Mouse (Mus musculus) lung, embryonic 16.5 days (tissue): ENCODE data around the gene Smco2. TPM values are rescaled to one million over a fixed set of nuclear protein-coding genes. Genes with fewer than 3 reads are reported as not detected.

Experiments
- ATAC-seq: fragments of 200-750 bp; cut with Nextera tagmentation; 2 replicates; pipeline ENCODE4 v1.8.0; 2017; ENCODE audit warnings: low read depth, mild to moderate bottlenecking, moderate library complexity
- H3K27ac ChIP-seq: fragments of 300-500 bp; sonication (generic); 2 replicates; pipeline ENCODE4 v1.5.1; 2014; ENCODE audit warnings: mild to moderate bottlenecking, control low read depth, low read length
- H3K27me3 ChIP-seq: fragments of 300-500 bp; sonication (generic); 2 replicates; pipeline ENCODE4 v1.6.1; 2014; ENCODE audit warnings: low read depth, low read length, mixed read lengths; ENCODE audit not compliant: control insufficient read depth, insufficient read depth
- H3K36me3 ChIP-seq: fragments of 300-500 bp; sonication (generic); 2 replicates; pipeline ENCODE4 v1.6.1; 2014; ENCODE audit warnings: low read length; ENCODE audit not compliant: control insufficient read depth, insufficient read depth
- H3K4me1 ChIP-seq: fragments of 300-500 bp; sonication (generic); replicated peaks from 2 replicates; pipeline ENCODE4 v1.6.1; 2014; ENCODE audit warnings: low read length, mixed read lengths; ENCODE audit not compliant: control insufficient read depth, insufficient read depth
- H3K4me2 ChIP-seq: fragments of 300-500 bp; sonication (generic); 2 replicates; pipeline ENCODE4 v1.6.1; 2014; ENCODE audit warnings: low read depth, low read length, control low read depth
- H3K4me3 ChIP-seq: fragments of 300-500 bp; sonication (generic); 2 replicates; pipeline ENCODE4 v1.5.1; 2014; ENCODE audit warnings: mild to moderate bottlenecking, low read length, control low read depth
- H3K9ac ChIP-seq: fragments of 300-500 bp; sonication (generic); 2 replicates; pipeline ENCODE4 v1.6.1; 2014; ENCODE audit warnings: low read length, control low read depth
- H3K9me3 ChIP-seq: fragments of 300-500 bp; sonication (generic); 2 replicates; pipeline ENCODE4 v1.6.1; 2016; ENCODE audit warnings: low read length; ENCODE audit not compliant: control insufficient read depth
- WGBS: fragments of 180-500 bp; shearing (Covaris S2); extraction: QIAGEN DNeasy Blood & Tissue Kit; methylation state at CpG from one replicate; pipeline ENCODE4 v1.1.7; 2014; 5-methylcytosine and 5-hydroxymethylcytosine counted together
- polyA plus RNA-seq: library from polyadenylated mRNA; unstranded; fragments of >200 nt; fragmentation: Nextera tagmentation; extraction: Ambion mirVana; gene quantifications from 2 replicates; pipeline ENCODE4 v1.2.1, GENCODE M21; 2015

Smco2 gene
- polyA plus RNA-seq, 1 experiment from 2014 or later, result not detected

DNA sequence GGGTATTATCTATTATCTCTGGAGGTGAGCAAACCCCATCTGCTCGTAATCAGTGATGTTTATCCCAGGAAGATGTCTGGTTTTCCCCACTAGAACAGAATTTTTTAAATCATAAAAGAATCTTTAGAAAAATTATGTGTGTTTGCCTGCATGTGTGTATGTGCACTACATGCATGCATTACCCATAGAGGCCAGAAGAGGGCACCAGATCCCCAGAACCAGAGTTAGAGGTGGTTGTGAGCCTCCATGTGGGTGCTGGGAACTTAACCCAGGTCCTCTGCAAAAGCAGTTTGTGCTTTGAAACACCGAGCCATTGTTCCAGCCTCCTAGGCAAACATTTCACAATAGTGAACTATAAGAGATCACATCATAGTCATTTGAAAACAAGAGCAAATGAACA, 26.9 kb downstream of the Smco2 start:
- Histone ChIP-seq H3K9me3 (peaks cover 6% of the 10 kb centered on the region), H3K4me3 (no peak overlapping the region), H3K4me2 (no peak overlapping the region), H3K27me3 (no peaks in the 10 kb centered on the region), H3K4me1 (no peaks in the 10 kb centered on the region), H3K36me3 (no peaks in the 10 kb centered on the region), H3K9ac (no peak overlapping the region), H3K27ac (no peak overlapping the region)
- no peak for ATAC-seq
- WGBS, result 90% methylated on average over 2 of the region's 2 CpGs

DNA sequence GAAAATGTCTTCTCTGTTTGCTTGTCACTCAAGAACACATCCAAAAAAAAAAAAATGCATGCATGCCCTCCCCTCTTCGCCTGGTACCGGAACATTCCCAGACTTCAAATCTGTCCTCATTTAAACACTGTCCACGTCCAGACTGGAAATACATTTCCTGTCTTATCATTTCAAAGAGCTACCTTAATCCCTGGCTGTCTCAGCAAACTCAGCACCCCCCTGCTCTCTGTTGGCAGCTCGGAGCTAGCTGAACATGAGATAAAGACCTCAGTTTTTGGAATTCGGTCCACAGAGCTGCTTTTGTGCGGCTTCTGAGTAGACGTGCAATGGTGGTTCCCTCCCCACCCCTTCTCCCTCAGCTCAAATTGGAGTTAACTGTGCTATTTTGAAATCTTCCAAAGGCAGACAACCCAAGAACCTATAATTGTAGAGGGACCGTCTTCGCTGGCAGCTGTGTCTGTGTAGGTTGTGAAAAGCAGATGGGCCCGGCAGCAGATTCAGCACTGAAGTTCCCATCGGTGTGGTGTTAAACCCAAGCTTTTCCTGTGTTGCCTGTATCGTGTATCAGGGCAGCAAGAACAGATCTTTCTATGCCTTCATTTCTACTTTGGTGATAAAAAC, 27.6 kb downstream of the Smco2 start:
- Histone ChIP-seq H3K4me2 (no peak overlapping the region), H3K4me3 (no peak overlapping the region), H3K9ac (no peak overlapping the region), H3K27me3 (no peaks in the 10 kb centered on the region), H3K9me3 (peaks cover 6% of the 10 kb centered on the region), H3K36me3 (no peaks in the 10 kb centered on the region), H3K27ac (no peak overlapping the region), H3K4me1 (peaks cover 3% of the 10 kb centered on the region; the same call in 1 of the 2 replicates)
- ATAC-seq, result no peak
- WGBS, result 81% methylated on average over 12 of the region's 12 CpGs

DNA sequence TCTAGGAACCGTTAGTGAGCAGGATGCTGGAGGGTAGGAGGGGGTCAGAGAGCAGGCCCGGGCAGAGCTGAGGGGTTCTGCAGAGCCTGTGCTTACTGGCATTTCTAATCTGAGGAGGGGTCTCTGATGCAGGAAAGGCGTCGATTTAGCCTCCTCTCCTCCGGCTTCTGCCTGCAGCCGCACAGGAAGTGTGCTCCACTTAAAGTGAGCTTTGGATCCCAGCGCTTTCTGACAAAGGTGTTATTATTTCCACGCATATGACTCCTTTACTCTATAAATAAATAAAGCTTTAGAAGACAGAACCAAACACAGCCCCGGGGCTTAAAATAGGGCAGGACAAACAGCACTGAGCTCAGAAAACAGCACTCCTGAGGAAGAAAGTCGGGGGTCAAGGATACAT, 29.0 kb downstream of the Smco2 start:
- no peak overlapping the region for H3K4me2 ChIP-seq
- no peak overlapping the region for H3K9ac ChIP-seq
- no peak overlapping the region for H3K27ac ChIP-seq
- no peaks in the 10 kb centered on the region for H3K36me3 ChIP-seq
- ATAC-seq, result no peak
- peaks cover 3% of the 10 kb centered on the region; the same call in 1 of the 2 replicates for H3K4me1 ChIP-seq
- H3K4me3 ChIP-seq, result no peak overlapping the region
- WGBS, result 31% methylated on average over 10 of the region's 10 CpGs
- H3K9me3 ChIP-seq, result peaks cover 6% of the 10 kb centered on the region
- no peaks in the 10 kb centered on the region for H3K27me3 ChIP-seq

DNA sequence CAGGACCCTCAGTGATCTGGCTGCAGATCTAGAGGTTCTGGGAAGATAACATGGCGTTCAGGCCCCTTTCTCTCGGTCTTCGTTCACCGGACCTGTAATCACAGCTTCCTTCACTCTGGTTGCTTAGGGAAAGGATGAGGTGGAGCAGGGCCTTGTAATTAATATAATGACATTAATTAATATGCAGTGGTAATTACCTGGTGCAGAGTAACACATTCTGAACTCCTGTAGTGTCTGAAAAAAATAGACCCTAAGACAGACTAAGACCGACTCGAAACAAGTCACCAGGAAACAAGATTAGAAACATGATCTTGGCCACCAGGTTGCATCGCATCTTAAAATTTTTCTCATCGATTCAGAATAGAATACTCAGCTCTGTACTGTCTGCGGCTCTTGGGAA, 30.0 kb downstream of the Smco2 start:
- peaks cover 6% of the 10 kb centered on the region for H3K9me3 ChIP-seq
- no peak overlapping the region for H3K27ac ChIP-seq
- no peak overlapping the region for H3K9ac ChIP-seq
- 85% methylated on average over 9 of the region's 9 CpGs for WGBS
- peaks cover 3% of the 10 kb centered on the region; the same call in 1 of the 2 replicates for H3K4me1 ChIP-seq
- no peaks in the 10 kb centered on the region for H3K36me3 ChIP-seq
- no peaks in the 10 kb centered on the region for H3K27me3 ChIP-seq
- no peak overlapping the region for H3K4me2 ChIP-seq
- no peak for ATAC-seq
- H3K4me3 ChIP-seq, result no peak overlapping the region

DNA sequence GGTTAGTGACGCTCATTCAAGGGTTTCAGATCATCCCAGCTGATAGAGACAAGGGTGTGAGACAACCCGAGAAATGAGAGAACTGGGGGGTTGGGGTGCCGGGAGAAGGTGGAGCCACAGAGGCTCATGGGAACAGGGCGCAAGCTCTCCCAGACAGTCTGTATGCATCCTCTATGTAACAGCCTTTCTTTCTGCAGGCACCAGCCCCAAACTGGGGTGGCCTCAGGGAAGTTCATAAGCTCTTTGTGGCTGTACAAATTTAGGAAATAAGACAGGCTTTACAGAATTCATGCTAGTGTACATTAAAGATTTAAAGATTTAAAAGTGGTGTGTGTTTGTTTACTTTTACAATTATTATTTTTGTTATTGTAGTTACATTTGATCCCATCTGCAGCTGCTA, 30.4 kb downstream of the Smco2 start:
- 66% methylated on average over 4 of the region's 4 CpGs for WGBS
- Histone ChIP-seq H3K27me3 (no peaks in the 10 kb centered on the region), H3K27ac (no peak overlapping the region), H3K4me1 (peaks cover 5% of the 10 kb centered on the region; the same call in 1 of the 2 replicates), H3K4me2 (no peak overlapping the region), H3K4me3 (no peak overlapping the region), H3K9ac (no peak overlapping the region), H3K36me3 (no peaks in the 10 kb centered on the region), H3K9me3 (peaks cover 6% of the 10 kb centered on the region)
- no peak for ATAC-seq

DNA sequence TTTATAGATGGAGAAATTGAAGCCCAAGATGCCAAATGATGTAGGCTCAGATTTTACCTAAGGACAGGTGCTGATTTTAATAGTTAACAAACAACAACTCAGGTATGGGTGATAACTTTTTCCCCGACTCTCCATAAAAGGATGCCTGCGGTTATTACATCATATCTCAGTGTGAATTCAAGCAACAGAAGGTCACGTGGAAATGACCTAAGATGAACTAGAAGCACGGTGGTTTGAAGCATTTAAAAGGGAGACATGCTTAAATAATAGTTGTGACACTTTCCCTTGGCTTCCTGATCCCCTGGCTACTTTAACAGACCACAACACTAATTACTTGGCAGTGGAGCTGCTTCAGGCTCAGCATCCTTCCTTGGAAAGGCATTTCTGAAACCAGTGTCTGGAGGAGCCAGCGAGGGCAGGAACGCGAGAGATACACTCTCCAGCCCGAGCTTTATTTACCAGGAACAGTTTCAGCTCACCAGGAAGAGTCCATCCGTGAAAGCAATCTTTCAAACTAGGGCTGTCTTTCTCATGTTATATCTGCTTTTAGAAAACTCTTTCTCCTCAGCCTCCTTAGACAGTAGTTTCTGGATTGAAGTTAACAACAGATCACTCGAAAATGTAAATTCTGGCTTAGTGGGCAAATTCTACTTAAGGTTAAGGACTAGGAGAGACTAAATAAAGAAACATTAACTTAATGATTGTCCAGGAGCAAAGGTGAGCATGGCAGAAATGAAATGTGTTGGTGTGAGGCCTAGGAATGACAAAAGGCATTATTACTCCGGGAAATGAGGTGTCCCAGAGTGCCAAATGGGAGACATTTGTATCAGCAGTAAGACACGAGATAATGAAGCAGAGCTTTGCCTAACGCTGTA, 32.2 kb downstream of the Smco2 start:
- H3K9ac ChIP-seq, result no peak overlapping the region; the same call in 1 of the 2 replicates
- 48% methylated on average over 13 of the region's 13 CpGs for WGBS
- no peak overlapping the region for H3K4me2 ChIP-seq
- no peaks in the 10 kb centered on the region for H3K36me3 ChIP-seq
- no peaks in the 10 kb centered on the region for H3K27me3 ChIP-seq
- H3K4me3 ChIP-seq, result no peak overlapping the region
- ATAC-seq, result no peak
- H3K9me3 ChIP-seq, result peaks cover 1% of the 10 kb centered on the region
- no peak overlapping the region for H3K27ac ChIP-seq
- peaks cover 8% of the 10 kb centered on the region for H3K4me1 ChIP-seq

DNA sequence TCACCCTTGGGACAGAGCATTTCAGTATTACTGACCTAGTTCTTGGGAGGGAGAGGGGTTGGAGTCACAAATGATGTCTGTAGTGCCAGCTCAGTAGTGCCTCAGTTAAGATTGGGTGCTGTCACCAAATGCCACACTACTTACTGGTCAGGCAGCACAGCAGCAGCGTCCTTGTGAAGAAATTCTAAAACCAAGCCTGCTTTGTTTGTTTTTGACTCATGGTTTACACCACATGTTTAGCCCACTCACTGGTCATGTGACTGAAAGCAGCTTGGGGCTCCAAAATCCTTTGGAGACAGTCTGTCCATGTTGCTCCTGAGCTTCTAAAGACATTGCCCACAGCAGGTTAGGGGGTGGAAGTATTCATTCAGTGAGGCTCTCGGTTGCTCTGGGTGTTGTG, 33.5 kb downstream of the Smco2 start:
- H3K9me3 ChIP-seq, result no peaks in the 10 kb centered on the region
- no peak overlapping the region for H3K4me3 ChIP-seq
- H3K27ac ChIP-seq, result no peak overlapping the region
- no peak for ATAC-seq
- no peak overlapping the region for H3K4me2 ChIP-seq
- peaks cover 8% of the 10 kb centered on the region for H3K4me1 ChIP-seq
- H3K36me3 ChIP-seq, result no peaks in the 10 kb centered on the region
- H3K9ac ChIP-seq, result no peak overlapping the region
- no peaks in the 10 kb centered on the region for H3K27me3 ChIP-seq
- 56% methylated on average over 2 of the region's 2 CpGs for WGBS

DNA sequence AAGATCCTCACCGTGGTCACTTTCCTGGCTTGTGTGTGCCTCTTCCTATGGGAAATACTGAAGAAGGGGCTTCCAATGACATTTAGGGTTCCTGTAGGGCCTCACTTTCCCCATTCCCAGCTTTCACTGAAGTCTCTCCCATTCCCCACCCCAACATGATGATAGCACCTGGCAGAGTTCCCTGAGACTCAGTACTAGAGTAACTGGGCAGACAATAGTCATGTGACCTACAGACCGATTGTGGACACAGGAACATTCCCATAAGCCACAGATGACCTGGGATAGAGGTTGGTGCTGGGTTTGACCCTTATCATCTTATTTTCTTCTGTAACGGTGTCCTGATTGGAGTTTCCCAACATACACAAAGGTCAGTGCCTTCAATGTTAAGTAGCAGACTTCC, 34.3 kb downstream of the Smco2 start:
- Histone ChIP-seq H3K27ac (no peak overlapping the region), H3K4me3 (no peak overlapping the region), H3K9ac (no peak overlapping the region), H3K9me3 (no peaks in the 10 kb centered on the region), H3K4me1 (peaks cover 11% of the 10 kb centered on the region), H3K4me2 (no peak overlapping the region), H3K27me3 (no peaks in the 10 kb centered on the region), H3K36me3 (no peaks in the 10 kb centered on the region)
- 81% methylated on average over 3 of the region's 3 CpGs for WGBS
- ATAC-seq, result no peak

DNA sequence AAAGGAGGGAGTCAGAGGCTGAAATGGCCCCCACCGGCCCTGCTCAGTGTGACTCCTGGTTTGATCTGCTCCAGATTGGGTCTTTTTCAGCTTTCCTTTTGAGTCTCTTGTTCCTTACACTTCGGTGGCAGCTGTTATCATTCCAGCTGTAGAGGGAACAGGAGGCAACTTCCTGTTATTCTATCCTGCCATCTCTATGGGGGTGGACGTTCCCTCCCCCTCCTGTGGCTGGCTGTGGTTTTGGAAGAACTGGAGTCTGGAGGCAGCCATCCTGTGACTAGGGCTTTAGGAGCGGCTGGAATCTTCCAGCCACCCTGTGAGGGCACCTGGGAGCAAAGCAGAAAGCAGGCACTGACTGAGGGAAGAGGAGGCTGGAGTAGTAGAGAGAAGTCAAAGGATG, 34.9 kb downstream of the Smco2 start:
- H3K27me3 ChIP-seq, result no peaks in the 10 kb centered on the region
- no peak overlapping the region for H3K4me3 ChIP-seq
- H3K4me2 ChIP-seq, result no peak overlapping the region
- no peaks in the 10 kb centered on the region for H3K9me3 ChIP-seq
- H3K4me1 ChIP-seq, result peaks cover 16% of the 10 kb centered on the region
- no peaks in the 10 kb centered on the region for H3K36me3 ChIP-seq
- no peak overlapping the region for H3K9ac ChIP-seq
- no peak overlapping the region for H3K27ac ChIP-seq
- WGBS, result 21% methylated on average over 4 of the region's 4 CpGs
- ATAC-seq, result no peak
